Mouse (Mus musculus) liver, embryonic 14.5 days (tissue): ENCODE measurements around the gene Phf14. TPM values are rescaled to one million over a fixed set of nuclear protein-coding genes. Genes with fewer than 3 reads are reported as not detected.
A peak's percentile ranks its signal among the peaks of the same experiment; 100 is the strongest.

Source experiments
- ATAC-seq: fragments of 200-750 bp; cut with Nextera tagmentation; 2 replicates; pipeline ENCODE4 v1.8.0; 2017; ENCODE audit warnings: moderate number of reproducible peaks, mild to moderate bottlenecking, moderate library complexity; ENCODE audit not compliant: insufficient read depth
- DNase-seq, 3 experiments: peaks; one replicate each; pipeline ENCODE4 v3.0.0-alpha.2; 2012 to 2013; ENCODE audit warnings: low read depth in 3 of 3, low spot score in 3 of 3
- H3K27ac ChIP-seq: fragments of 300-500 bp; sonication (generic); 2 replicates; pipeline ENCODE4 v1.5.1; 2014; ENCODE audit warnings: moderate library complexity, mild to moderate bottlenecking, control low read depth, inconsistent platforms
- H3K27me3 ChIP-seq: fragments of 300-500 bp; sonication (generic); 2 replicates; pipeline ENCODE4 v1.6.1; 2014; ENCODE audit warnings: mild to moderate bottlenecking, low read length, moderate library complexity; ENCODE audit not compliant: control insufficient read depth, insufficient read depth
- H3K36me3 ChIP-seq: fragments of 300-500 bp; sonication (generic); replicated peaks from 2 replicates; pipeline ENCODE4 v1.6.1; 2014; ENCODE audit warnings: low read depth; ENCODE audit not compliant: control insufficient read depth, insufficient read depth
- H3K4me1 ChIP-seq, 2 experiments: fragments of 200-500 bp in 1 of 2; fragments of 300-500 bp in 1 of 2; sonication (generic) in 1 of 2; replicated peaks; 2 replicates each; pipeline ENCODE4 v1.6.1; 2012 to 2014; ENCODE audit warnings: antibody characterized with exemption in 1 of 2, inconsistent platforms in 1 of 2, low read length in 1 of 2; ENCODE audit not compliant: control insufficient read depth in 2 of 2, insufficient read depth in 2 of 2
- H3K4me2 ChIP-seq: fragments of 300-500 bp; sonication (generic); 2 replicates; pipeline ENCODE4 v1.6.1; 2014; ENCODE audit warnings: low read depth, mild to moderate bottlenecking, control low read depth, moderate library complexity
- H3K4me3 ChIP-seq, 2 experiments: fragments of 200-500 bp in 1 of 2; fragments of 300-500 bp in 1 of 2; sonication (generic) in 1 of 2; 2 replicates each; pipeline ENCODE4 v1.5.1; 2012 to 2014; ENCODE audit warnings: low read depth in 2 of 2, low read length in 2 of 2, mild to moderate bottlenecking in 2 of 2, control low read depth in 1 of 2, inconsistent platforms in 1 of 2, moderate library complexity in 1 of 2; ENCODE audit not compliant: insufficient read depth in 1 of 2
- H3K9ac ChIP-seq: fragments of 300-500 bp; sonication (generic); replicated peaks from 2 replicates; pipeline ENCODE4 v1.6.1; 2014; ENCODE audit warnings: mild to moderate bottlenecking, control low read depth, moderate library complexity
- H3K9me3 ChIP-seq: fragments of 300-500 bp; sonication (generic); 2 replicates; pipeline ENCODE4 v1.6.1; 2016; ENCODE audit warnings: low read length, mixed read lengths; ENCODE audit not compliant: control insufficient read depth
- CTCF ChIP-seq: IDR thresholded peaks from 2 replicates; pipeline ENCODE4 v1.5.1; 2016; ENCODE audit warnings: antibody characterized with exemption, low read depth, control low read depth
- EP300 ChIP-seq: IDR thresholded peaks from 2 replicates; pipeline ENCODE4 v1.6.1; 2016; ENCODE audit warnings: antibody characterized with exemption, low read depth
- WGBS: fragments of 180-500 bp; shearing (Covaris S2); extraction: QIAGEN DNeasy Blood & Tissue Kit; methylation state at CpG from one replicate; pipeline ENCODE4 v1.1.7; 2014; ENCODE audit not compliant: insufficient replicate concordance; 5-methylcytosine and 5-hydroxymethylcytosine counted together
- polyA plus RNA-seq, 2 experiments: library from polyadenylated mRNA; depleted of rRNA in 1 of 2; stranded (reverse) in 1 of 2; unstranded in 1 of 2; fragments of >200 nt; fragmentation: Nextera tagmentation in 1 of 2; extraction: Ambion mirVana in 1 of 2; gene quantifications; 2 replicates each; pipeline versions ENCODE4 v1.2.1 to v1.2.3; 2012 to 2014

Gene Phf14
- polyA plus RNA-seq, 2 experiments, result 9.3 to 19.5 TPM

DNA sequence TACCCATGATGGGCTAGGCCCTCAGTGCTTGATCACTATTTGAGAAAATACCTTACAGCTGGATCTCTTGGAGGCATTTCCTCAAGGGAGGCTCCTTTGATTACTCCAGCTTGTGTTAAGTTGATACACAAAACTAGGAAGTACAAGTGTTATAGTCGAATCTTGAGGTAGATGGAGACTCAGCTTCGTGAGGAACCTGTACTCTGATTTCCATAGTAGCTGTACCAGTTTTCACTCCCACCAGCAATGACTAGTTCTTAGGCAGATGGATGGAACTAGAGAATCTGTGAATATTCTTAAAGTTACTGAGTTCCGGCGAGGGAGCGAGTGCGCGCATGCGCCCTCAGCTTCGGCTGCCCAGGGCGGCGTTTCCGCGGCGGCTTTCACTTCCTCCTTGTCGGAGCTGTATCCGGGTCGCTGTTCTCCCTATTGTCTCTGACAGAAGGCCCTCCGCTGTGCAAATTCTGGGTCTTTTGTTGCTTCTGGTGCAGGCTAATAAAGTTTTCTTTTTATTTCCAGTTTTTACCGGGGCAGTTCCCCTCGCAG is 18.0 kb downstream of the Phf14 start:
- peak overlapping the region; percentile 88 to 97 for H3K4me3 ChIP-seq
- H3K36me3 ChIP-seq, result no peaks in the 10 kb centered on the region; the same call in 1 of the 2 replicates
- under 1% methylated on average over 20 of the region's 20 CpGs for WGBS
- peak overlapping the region; percentile 91 for H3K4me2 ChIP-seq
- peak overlapping the region; percentile 73 for H3K27ac ChIP-seq
- H3K27me3 ChIP-seq, result no peaks in the 10 kb centered on the region
- TF ChIP-seq CTCF, result no peak
- TF ChIP-seq EP300, result no peak
- peak overlapping the region; percentile 98 for H3K9ac ChIP-seq
- DNase-seq, result peak; percentile 65 to 67 (median 66)
- ATAC-seq, result peak; percentile 92
- H3K4me1 ChIP-seq, result peaks cover 9% of the 10 kb centered on the region in 2 experiments
- no peaks in the 10 kb centered on the region for H3K9me3 ChIP-seq

GRCm38 (mm10) chr6:11926082-11926595 is 18.5 kb downstream of the Phf14 start:
- under 1% methylated on average over 39 of the region's 40 CpGs for WGBS
- peak overlapping the region; percentile 98 for H3K9ac ChIP-seq
- TF ChIP-seq EP300, result no peak
- TF ChIP-seq CTCF, result no peak
- H3K4me2 ChIP-seq, result peak overlapping the region; percentile 91
- H3K27ac ChIP-seq, result peak overlapping the region; percentile 73
- peak; percentile 73 for ATAC-seq
- H3K4me3 ChIP-seq, result peak overlapping the region; percentile 88 to 97
- peaks cover 9% of the 10 kb centered on the region in 2 experiments for H3K4me1 ChIP-seq
- peak in 1 of 3 experiments; percentile 24 for DNase-seq
- no peaks in the 10 kb centered on the region for H3K27me3 ChIP-seq
- H3K36me3 ChIP-seq, result no peaks in the 10 kb centered on the region; the same call in 1 of the 2 replicates
- H3K9me3 ChIP-seq, result no peaks in the 10 kb centered on the region

GRCm38 (mm10) chr6:11927485-11927884 is 19.9 kb downstream of the Phf14 start:
- Histone ChIP-seq H3K27ac (no peak overlapping the region), H3K4me2 (peak overlapping the region; percentile 91), H3K36me3 (no peaks in the 10 kb centered on the region; the same call in 1 of the 2 replicates), H3K4me3 (no peak overlapping the region), H3K9me3 (no peaks in the 10 kb centered on the region), H3K9ac (no peak overlapping the region), H3K4me1 (peaks cover 9% of the 10 kb centered on the region in 2 experiments), H3K27me3 (no peaks in the 10 kb centered on the region)
- no peak for TF ChIP-seq EP300
- ATAC-seq (no peak), DNase-seq (no peak)
- 44% methylated on average over 6 of the region's 6 CpGs for WGBS

DNA sequence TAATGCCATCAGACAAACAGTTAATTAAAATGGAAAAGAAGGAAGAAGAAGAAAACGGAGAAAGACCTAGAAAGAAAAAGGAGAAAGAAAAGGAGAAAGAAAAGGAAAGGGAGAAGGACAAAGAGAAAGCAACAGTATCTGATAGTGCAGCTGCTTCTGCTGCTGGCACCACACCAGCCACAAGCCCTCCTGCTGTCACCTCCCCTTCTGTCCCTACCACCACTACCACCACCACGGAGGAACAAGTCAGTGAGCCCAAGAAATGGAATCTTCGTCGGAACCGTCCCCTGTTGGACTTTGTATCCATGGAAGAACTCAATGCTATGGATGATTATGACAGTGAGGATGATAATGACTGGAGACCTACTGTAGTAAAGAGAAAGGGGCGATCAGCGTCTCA is 25.8 kb downstream of the Phf14 start:
- Histone ChIP-seq H3K4me2 (no peak overlapping the region), H3K27ac (no peak overlapping the region), H3K4me3 (no peak overlapping the region), H3K9ac (no peak overlapping the region), H3K4me1 (peaks cover 0 to 2% of the 10 kb centered on the region in 2 experiments; a peak in 1 of 4 replicates), H3K36me3 (no peaks in the 10 kb centered on the region; the same call in 1 of the 2 replicates), H3K27me3 (no peaks in the 10 kb centered on the region), H3K9me3 (no peaks in the 10 kb centered on the region)
- no peak for TF ChIP-seq EP300
- TF ChIP-seq CTCF, result no peak
- DNase-seq (no peak), ATAC-seq (no peak)
- 88% methylated on average over 7 of the region's 7 CpGs for WGBS

GRCm38 (mm10) chr6:11940895-11941294 is 33.3 kb downstream of the Phf14 start:
- Histone ChIP-seq H3K4me3 (no peak overlapping the region), H3K27me3 (no peaks in the 10 kb centered on the region), H3K9me3 (no peaks in the 10 kb centered on the region), H3K27ac (0 out of 2 replicates have a peak overlapping the region, but pooled peaks have one; percentile 36), H3K4me2 (peak overlapping the region; percentile 52), H3K9ac (no peak overlapping the region), H3K4me1 (peaks cover 5 to 14% of the 10 kb centered on the region in 2 experiments; a peak in 3 of 4 replicates), H3K36me3 (peaks cover 10% of the 10 kb centered on the region)
- ATAC-seq (peak; percentile 85), DNase-seq (peak in 2 of 3 experiments; percentile 20 to 37)
- no peak for TF ChIP-seq CTCF
- peak; percentile 87 for TF ChIP-seq EP300
